Mouse (Mus musculus) megakaryocyte-erythroid progenitor cell, adult 5 weeks (primary cell): ENCODE data around the gene Svep1. TPM values are rescaled to one million over a fixed set of nuclear protein-coding genes. Genes with fewer than 3 reads are reported as not detected.

Source experiments
- polyA plus RNA-seq: library from polyadenylated mRNA; stranded (reverse); fragments of >175 nt; gene quantifications from 2 replicates; pipeline ENCODE4 v1.2.3, GENCODE M21; 2012

Svep1 gene
- polyA plus RNA-seq: 0.04 TPM in 1 of 2 replicates, not detected in the other

GRCm38 (mm10) chr4:58206115-58206945 lies at the start of gene Svep1:
TSS of gene Svep1 (minus strand) at chr4:58206859.

GRCm38 (mm10) chr4:58009024-58009423 lies 197.6 kb downstream of the Svep1 start, which contains the start of gene Txndc8:
TSS of gene Txndc8 (minus strand) at chr4:58009124.

Other genes starting within 250 kb of the Svep1 start
- gene Txndc8, start 197.7 kb downstream of the Svep1 start, polyA plus RNA-seq: not detected in 2 replicates
- not detected in 2 replicates for gene Musk, start 79.1 kb upstream of the Svep1 start, polyA plus RNA-seq